Mouse (Mus musculus) megakaryocyte, adult 5-6 weeks (primary cell): ENCODE results near the gene Rexo5. TPM values are rescaled to one million over a fixed set of nuclear protein-coding genes. Genes with fewer than 3 reads are reported as not detected.

ENCODE experiments used
- ATAC-seq: 2 replicates; pipeline ENCODE4 v1.8.0; 2016; ENCODE audit warnings: mild to moderate bottlenecking, inconsistent platforms; ENCODE audit not compliant: poor library complexity, severe bottlenecking
- total RNA-seq, 2 experiments: library from RNA; stranded (forward) in 1 of 2; stranded (reverse) in 1 of 2; fragments of 153-499, 151-499 nt in 1 of 2; fragments of 221-1000, 200-1000 nt in 1 of 2; gene quantifications; 2 replicates each; pipeline versions ENCODE4 v1.2.3 to v1.2.4; 2015 to 2017

The Rexo5 gene
- total RNA-seq, 2 experiments from 2014 or later, result 24.5 to 31.6 TPM

DNA sequence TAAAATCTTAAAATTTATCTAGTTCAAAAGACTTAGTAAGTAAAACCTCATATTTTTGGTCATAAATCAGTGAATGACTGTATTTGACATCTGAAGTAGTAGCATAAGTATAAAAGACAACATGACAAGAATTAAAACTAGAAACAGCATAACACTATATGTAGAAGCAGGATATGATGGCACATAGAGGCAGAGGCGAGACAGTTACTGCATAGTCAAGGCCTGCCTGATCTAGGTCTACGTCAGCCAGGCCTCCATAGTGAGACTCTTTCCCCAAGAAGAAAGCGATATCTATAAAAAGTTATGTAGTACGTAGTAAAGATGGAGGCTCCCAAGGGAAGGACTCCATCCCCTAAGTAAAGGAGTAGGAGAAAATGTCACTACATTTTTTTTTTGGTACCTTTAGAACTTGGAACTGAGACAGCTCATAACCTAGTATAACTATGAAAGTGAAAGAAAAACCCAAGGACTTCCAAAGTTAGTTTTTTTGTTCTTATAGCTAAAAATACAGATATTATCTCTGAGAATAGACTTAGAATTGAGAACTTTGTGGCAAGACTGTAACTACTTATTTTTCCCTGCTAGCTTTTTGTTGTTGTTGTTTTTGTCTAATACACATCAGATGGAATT, 48.1 kb downstream of the Rexo5 start:
- no peak for ATAC-seq

DNA sequence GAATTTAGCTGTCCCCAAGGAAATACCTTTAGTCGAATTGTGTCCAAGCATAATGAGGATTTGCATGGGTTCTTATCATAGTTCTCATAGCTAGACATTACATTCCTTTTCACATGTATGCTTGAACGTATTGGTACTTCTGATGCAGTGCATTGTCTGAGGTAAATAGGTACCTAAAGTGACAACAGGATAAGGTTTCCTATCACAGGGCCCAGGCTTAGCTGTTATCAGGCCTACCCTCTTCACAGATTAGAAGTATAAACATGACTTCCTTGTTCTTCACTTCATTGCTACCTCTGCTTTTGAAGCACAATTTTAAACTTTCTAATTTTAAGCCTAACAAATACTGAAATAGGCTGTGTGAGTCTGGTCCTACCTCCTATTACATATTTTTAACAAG, 51.7 kb downstream of the Rexo5 start:
- no peak for ATAC-seq

DNA sequence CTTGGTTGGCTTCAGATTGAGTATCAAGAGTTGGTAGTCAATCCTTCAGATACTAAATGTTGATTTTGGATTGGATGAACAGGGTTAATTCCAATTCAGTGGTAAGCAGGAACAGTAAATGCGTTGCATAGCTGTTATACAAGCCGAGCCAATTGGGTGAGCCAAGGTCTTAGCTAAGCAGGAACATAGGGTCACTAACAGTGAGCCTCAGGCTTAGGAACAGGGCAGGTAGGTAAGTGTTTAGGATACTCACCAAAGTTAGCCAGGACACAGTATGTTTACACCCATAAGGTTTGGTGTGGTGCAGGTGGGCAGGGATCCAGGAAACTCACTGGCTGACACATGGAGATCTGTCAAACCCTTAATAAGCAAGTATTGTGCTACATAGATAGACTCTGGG, 53.6 kb downstream of the Rexo5 start:
- no peak for ATAC-seq

DNA sequence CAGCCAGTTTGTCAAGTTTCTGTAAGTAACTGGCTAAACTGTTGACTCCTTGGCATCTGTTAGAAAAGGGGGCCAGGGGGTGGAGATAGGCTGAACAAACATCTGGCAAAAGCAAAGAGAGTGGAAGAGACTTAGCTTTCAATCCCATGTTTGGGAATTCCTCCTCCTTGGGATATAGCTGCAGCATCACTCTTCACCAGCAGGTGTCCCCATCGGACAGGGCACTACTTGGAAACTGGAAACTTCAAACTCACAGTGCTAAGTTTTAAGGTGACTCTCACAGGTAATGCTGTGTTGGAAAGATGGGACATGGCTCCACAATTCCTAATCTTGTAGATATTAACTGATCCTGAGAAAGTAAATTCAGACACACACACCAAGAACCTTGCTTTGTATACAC, 55.3 kb downstream of the Rexo5 start:
- ATAC-seq, result peak; percentile 79

DNA sequence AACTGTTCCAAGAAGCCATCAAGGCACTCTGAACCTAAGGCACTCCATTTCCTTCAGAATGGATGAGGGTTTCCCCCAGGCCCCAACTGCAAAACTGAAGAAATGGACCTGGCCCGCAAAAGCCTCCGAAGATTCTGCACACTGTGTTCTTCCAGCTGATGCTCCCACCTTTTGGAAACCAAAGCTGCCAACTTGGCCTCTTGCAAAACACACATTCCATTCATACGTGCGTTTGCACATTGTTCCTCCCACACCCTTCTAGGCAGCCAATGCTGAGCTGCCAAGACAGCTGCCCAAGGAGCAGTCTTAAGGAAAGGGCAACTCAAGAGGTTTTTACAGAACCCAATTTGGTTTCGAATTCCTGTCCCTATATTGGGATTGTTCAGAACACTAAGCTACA, 56.9 kb downstream of the Rexo5 start:
- ATAC-seq, result no peak

DNA sequence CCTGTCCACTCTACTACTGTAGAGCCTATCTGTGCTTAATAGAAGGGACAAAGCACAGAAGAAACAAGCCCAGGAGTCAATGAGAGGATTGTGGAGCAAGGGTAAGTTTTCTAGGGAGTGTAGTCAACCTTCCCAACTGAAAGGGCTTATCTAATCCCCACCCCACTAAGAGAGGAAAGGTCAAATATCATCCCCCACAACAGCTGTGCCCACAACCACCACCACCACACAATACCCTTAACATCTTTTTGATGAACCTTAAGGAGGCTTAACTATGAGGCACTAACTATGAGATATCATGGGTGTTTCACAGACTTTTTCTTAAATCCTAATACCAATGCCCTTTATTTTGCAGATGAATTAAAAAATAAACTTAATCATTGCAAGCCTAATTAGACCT, 58.7 kb downstream of the Rexo5 start:
- no peak for ATAC-seq

DNA sequence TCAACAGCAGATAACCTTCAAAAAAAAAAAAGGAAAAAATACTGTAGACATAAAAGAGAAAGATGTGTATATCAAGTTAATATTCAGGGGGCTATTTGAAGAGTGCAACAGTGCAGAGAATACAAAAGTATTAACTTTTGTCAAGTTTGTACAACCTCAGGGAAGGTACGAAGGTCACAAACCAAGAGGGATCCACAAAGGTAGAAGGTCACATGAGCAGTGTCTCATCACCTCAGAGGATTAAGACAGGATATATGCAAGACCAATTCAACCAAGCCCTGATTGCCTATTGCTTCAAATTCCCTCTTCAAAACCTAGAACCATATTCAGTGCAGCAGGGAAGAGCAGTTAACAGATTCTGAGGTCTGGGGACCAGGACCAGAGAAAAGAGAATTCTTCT, 59.4 kb downstream of the Rexo5 start:
- no peak for ATAC-seq

DNA sequence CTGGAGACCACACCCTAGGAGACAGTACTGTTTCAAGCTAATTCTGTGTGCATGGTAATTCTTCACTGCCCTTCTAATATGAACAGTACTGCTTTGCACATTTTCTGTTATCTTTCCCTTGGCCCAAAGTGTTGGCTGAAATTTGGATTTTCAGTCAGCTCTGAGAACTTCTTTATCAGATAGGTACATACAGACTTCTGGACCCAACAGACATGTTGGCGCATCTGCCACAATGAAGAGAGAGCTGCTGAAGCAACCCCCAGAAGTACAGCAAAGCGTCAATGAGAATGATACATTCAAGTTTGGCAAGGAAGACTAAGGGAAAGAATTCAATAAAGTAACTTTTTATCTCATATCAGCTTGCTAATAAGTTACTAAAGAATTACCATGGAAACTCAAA, 60.6 kb downstream of the Rexo5 start:
- ATAC-seq, result no peak

DNA sequence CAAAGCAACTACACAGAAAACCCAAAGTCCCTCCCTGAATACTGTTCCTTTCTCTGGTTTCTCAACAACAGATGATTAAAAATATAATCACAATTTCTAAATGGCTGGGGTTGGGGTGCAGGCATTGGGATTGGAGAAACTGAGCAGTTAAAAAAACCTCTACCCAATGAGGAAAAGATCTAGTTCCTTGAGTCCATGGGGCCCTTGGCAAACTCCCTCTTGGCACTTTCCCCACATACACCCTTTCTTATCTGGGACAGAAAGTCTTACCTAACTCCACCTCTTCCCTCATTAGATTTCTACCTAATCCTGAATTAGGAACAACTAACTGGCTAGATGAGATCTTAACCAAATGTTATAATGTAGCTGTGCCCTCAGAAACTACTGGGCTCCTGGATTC, 61.2 kb downstream of the Rexo5 start:
- ATAC-seq, result no peak

DNA sequence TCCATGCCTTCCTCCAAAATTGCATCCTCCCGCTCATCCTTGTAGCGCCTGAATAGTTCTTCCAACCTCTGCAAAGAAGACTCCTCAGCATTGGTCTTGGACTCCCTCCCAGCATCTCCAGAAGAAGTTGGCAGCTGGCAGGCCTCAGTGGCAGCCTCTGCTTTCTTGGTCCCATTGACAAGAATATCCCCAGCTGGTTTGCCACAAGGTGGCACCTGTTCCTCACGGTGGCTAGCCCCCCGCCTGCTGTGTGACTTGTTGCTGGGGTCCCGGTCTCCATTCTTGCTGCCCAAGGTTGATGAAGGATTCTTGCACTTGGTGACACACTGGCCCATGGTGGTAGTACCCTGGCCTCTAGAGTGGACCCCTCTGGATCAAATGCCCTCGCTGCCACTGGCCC, 65.7 kb downstream of the Rexo5 start:
- peak; percentile 36 for ATAC-seq

DNA sequence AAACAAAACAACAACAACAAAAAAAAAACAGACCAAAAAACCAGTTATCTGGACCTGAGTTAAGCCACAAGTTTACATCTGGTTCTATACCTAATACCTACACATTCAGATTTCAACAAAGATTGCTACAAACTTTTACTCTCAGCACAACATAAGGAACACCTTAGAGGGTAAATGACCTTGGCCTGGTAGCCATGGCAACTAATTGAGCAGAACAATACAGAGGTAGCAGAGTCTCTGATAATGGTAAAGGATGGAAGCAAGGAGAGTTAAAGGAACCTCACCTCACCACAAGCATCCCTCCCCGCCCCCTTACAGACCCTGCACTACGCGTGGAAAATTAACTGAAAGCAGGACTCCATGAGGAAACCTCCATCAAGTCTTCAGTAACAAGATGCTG, 66.3 kb downstream of the Rexo5 start:
- no peak for ATAC-seq

DNA sequence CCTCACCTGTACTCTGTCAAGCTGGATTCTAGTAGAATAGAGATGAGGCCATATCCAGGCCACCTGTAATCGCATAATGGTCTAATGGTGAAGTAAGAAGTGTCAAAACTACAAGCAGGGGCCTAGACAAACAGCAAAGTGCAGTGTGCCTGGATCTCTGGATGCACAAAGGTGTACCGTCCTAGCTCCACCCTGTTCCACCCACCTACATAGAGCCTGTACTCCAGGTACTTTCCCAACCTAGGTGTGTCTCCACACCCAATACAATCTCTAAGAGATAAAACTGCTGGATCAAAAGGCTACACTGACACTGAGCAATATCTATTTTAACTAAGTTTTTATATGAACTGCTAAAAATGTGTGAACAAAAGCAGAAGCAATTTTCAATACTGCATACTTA, 66.7 kb downstream of the Rexo5 start:
- no peak for ATAC-seq

DNA sequence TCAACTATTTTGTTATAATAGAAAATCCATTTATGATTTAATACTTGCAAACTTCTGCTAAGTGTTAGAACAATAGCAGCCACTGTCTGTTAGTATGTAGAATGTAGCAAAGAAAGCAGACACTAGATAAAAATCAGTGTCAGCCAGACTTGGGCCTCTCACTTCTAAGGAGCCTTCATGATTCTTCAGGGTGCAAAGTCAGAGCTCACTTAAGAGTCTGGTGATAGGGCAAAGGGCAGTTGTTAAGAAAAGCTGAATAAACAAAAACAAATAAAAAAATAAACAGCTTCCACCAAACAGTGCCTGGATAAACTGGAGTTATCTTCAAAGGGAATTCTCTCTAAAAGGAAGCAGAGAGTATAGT, 67.1 kb downstream of the Rexo5 start:
- ATAC-seq, result no peak

DNA sequence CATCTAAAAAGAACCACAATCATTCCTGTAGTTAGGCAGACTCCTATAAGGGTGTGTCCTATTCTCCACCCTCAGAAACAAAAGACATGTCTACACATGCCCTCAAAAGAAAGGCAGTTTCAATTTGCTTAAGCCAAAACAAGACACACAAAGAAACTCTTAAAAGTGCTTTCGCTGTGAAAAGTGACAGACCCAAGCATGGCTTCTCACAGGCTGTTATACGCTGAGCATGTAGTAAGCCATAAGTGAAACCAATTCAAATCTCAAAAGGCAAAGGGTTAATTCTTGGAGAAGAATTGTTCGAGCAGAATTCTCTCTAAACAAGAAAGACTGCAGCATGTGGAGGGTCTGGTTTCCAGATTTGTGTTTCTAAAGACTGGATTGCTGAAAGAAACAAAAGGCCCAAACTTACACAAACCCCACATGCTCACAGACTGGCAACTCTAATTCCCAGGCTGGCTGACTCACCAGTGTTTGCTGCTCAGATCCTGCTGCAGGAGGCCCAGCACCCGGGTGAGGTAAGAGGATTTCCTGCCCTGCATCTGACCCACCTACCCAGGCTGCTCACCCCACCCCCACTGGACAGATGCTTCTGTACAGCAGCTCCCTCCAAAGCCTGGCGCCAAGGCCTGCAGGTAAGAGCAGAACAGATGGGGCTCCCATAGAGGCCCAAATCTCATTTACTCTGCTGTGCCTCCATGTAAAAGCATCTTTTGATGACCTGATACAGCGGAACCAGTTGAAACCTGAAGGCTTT, 67.7 kb downstream of the Rexo5 start:
- peak; percentile 84 for ATAC-seq

DNA sequence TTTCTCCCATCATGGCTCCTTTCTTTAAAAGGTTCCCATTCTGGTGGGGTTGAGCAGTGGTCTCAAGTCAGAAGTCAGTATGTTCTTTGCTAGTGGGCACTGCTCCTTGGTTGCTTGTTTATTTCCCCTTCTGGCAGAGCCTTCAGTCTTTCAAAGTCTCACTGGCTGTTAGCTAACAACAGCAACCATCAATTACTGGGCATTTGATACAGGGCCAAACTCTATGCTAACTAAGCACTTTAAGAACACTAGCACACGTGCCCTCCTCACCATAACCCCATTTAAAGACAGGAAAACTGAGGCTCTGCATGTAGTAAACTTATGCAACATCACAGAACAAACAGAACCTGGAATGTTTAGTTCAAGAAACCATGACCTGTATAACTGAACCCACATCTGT, 68.4 kb downstream of the Rexo5 start:
- ATAC-seq, result no peak

DNA sequence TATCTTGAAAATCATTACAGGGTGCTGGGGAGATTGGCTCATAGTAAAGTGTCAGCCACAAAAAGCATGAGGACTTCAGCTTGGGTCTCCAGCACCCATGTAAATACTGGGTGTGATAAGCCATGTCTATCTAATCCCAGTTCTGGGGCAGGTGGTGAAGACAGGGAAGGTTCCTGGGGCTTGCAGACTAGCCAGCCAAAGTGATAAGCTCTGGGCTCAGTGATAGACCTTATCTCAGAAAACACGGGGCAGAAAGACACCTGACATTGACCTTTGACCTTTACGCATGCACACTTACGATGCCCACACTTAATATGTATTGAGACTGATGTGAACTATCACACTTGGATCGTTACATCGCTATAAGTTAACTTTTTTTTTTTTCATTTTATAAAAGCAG, 70.7 kb downstream of the Rexo5 start:
- no peak for ATAC-seq

DNA sequence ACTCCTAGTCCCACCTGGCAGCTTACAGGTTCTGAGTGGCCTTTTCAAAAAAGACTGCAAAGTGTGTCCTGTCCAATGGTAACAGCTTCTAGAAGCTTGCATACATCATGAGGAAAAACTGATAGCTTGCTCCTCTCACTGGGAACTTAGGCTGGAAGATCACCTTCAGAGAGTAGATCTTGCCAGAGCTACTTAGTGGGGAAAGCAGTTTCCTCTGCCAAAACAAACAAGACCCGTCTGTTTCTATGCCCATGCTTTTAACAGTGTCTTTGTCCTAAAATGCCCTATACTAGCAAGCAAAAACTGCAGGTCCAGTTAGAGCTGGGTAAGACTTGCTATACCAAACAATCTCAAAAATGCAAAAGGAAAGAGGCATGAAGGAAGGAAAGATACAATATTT, 72.3 kb downstream of the Rexo5 start:
- no peak for ATAC-seq

DNA sequence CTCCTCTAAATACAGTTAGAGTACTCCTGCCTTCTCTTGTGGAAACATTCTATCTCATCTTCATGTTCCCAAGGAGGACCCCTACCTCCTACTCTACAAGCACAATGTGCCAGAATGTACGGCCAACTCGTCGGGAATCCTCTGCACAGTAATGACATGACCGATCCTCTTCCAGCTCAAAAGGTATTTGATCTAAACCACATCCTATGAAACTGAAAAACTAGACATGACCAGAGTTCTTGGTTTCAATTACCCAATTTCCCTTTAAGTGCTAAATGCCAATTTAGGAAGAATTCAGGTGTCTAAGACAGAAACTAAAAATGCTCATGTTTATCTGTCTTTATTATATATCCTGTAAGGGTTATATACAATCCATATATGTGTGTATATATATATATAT, 78.4 kb downstream of the Rexo5 start:
- ATAC-seq, result 0 out of 2 replicates have a peak, but pooled peaks have one; percentile 27

DNA sequence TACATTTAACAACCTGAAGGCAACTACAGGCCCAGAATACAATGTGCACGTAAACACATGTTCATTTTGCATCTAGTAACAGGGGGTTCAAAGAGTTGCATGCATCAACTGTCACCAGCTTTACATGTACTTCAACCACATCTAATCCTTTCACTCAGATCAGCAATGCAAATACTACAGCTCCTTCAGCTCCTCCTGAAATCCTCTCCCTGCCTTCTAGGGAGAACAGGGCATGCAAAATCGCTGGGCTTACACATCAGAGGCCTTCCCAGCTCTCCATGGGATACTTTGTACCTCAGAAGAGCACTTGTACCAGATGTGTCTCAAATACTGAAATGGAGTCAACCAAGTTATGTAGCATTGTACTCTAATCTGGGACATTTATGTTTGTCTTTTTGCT, 79.2 kb downstream of the Rexo5 start:
- ATAC-seq, result no peak

DNA sequence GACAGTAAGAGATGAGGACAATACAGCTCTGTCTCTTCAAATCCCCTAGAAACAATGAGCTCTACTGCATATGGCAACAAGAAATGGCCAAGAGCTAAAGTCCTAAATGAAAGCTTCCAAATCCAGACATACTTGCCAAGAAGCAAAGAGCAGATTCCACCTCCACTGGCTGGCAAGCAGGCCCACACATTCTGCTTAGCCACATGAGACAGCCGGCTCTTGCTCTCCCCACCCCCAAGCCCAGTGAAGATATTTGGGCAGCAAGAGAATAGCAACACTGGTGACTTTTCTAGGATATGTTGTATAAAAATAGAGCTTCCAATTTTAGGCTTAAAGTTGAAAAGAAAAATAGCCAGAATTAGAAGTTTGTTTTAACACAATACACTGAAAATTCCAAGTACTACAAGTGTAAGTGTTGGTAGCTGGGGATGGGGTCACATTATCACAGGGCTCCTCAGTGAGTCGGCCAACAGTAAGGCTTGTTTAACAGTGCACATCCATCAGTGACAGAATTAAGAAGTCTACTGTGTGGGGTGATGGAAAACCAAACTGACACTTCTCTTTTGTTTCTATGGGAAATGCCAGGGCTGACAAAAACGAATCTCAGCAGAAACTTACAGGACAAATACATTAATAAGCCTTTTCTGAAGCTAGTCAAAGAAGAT, 82.1 kb downstream of the Rexo5 start:
- no peak for ATAC-seq

DNA sequence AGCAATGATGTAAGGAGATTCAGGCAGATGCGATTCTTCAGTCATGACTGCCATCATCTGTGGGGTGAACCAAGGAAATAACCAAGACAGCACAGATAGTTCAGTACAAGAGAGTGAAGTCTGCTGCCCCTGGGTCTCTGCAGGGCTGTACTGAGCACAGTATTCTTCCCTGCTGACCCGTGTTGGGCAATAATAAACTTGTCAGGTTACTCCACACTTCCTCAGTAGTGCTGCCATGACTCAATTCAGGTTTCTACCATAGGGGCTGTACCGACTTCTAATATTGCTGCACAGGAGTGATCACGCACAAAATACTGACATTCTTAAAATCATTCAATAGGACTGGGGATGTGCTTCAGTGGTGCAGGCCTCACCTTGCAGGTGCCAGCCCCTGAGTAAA, 85.4 kb downstream of the Rexo5 start:
- peak; percentile 93 for ATAC-seq

DNA sequence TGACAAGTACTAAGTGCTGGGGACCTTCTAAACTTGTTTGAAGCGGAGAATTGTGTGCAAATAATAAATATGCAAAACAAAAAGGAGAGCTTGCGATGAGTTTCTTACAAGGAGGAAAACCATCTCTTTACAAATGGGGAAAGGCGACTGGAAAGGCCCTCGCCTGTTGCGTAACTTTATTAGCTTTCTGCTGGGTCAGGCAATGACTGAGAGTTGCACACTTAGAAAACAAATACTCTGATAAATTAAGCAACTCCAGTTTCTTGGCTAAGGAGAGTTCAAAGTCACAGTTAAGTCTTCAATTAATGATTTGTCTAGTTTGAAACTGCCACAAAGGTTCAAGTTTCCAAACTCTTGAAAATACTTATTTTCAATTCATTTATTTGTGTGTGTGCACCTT, 86.5 kb downstream of the Rexo5 start:
- ATAC-seq, result peak; percentile 63
